Mouse (Mus musculus): ENCODE results near the gene Arfgap2. TPM values are rescaled to one million over a fixed set of nuclear protein-coding genes. Genes with fewer than 3 reads are reported as not detected.

The Arfgap2 gene
- polyA plus RNA-seq, 1 experiment from 2014 or later: 76.4 TPM

DNA sequence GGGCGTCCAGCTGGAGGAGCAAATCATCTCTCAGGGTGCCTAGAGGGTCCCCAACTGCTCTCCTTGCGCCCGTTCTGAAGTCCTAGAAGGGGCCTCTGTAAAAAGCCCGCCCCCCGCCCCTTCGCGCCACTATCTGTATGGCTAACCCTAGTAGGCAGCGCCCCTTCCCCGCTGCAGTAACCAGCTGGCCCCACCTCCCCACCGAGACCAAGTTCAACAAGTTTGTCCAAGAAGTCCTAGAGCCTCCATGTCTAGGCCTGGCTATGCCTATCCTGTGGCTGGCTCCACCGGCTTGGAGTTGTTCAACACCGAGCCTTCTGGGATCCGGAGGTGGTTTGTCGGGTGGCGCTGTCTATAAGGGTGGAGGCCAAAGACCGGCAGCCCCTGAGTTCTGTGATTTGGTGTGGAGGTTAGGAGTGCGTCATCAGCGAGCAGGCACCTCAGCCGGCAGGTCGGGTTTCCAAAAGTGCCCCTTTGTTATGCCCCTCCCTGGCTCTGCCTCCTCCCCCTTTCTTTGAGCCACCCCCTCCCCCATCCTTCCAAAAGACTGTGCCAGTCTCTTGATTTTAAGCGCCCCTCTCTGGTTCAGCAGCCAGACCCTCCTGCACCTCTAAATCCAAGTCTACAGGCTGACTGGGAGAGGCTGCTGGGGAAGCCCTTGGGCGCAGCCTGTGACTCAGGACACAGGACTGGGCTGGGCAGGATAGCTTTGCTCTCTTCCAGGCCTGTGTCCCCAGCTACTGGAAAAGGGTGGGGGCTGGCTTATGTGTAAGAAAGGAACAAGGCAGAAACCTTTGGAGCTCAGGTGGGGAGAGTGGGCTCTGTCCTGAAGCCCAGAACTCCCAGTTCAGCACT is 7.4 kb upstream of the Arfgap2 start:
- peaks cover 18% of the 10 kb centered on the region for H3K4me1 ChIP-seq (ENCODE audit: control insufficient read depth, insufficient read depth, low read length)
- peak overlapping the region; percentile 66 for H3K9ac ChIP-seq (ENCODE audit: low read length)
- H3K4me2 ChIP-seq (ENCODE audit: low read length): peak overlapping the region; percentile 97
- WGBS: 1% methylated on average over 22 of the region's 22 CpGs
- H3K27me3 ChIP-seq (replicated peaks; ENCODE audit: control insufficient read depth, insufficient read depth, low read length): 0 out of 2 replicates have a peak, but pooled peaks cover 16% of the 10 kb centered on the region
- peak overlapping the region; percentile 50 for H3K4me3 ChIP-seq (ENCODE audit: low read depth, low read length)
- ATAC-seq: peak; percentile 59
- H3K27ac ChIP-seq (ENCODE audit: low read depth, low read length): no peak overlapping the region; the same call in 1 of the 2 replicates
- peaks cover 5% of the 10 kb centered on the region; the same call in 1 of the 2 replicates for H3K36me3 ChIP-seq (ENCODE audit: control insufficient read depth, insufficient read depth, low read length)
- H3K9me3 ChIP-seq (replicated peaks; ENCODE audit: control insufficient read depth, low read length): no peaks in the 10 kb centered on the region
- DNase-seq (ENCODE audit: low spot score): peak; percentile 54

DNA sequence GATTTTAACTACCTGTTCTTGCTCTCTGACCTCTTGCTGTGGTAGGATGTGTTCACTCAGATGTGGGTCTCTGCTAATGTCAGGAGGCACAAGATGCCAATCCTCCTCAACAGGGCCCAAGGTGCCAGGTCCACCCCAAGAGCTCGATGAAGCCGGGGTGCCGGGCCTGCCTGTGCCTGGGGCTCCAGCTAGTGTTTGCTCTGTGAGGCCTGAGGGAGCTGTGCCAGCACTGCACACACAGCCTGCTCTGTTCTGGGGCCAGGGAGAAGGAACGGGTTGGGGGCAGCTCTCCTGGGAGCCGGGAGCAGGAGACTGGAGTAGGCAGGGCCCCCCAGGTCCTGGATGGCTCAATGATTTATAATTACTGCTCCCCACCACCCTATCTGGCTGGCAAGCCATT is 6.7 kb upstream of the Arfgap2 start:
- DNase-seq (ENCODE audit: low spot score): peak; percentile 46
- Histone ChIP-seq H3K36me3 (ENCODE audit: control insufficient read depth, insufficient read depth, low read length) (peaks cover 9% of the 10 kb centered on the region; the same call in 1 of the 2 replicates), H3K4me2 (ENCODE audit: low read length) (peak overlapping the region; percentile 97), H3K27ac (ENCODE audit: low read depth, low read length) (no peak overlapping the region), H3K4me3 (ENCODE audit: low read depth, low read length) (peak overlapping the region; percentile 50), H3K27me3 (replicated peaks; ENCODE audit: control insufficient read depth, insufficient read depth, low read length) (0 out of 2 replicates have a peak, but pooled peaks cover 13% of the 10 kb centered on the region), H3K9me3 (replicated peaks; ENCODE audit: control insufficient read depth, low read length) (no peaks in the 10 kb centered on the region), H3K9ac (ENCODE audit: low read length) (peak overlapping the region; percentile 66), H3K4me1 (ENCODE audit: control insufficient read depth, insufficient read depth, low read length) (peaks cover 18% of the 10 kb centered on the region)
- 51% methylated on average over 5 of the region's 5 CpGs for WGBS
- ATAC-seq: peak; percentile 22; the same call in 1 of the 2 replicates

DNA sequence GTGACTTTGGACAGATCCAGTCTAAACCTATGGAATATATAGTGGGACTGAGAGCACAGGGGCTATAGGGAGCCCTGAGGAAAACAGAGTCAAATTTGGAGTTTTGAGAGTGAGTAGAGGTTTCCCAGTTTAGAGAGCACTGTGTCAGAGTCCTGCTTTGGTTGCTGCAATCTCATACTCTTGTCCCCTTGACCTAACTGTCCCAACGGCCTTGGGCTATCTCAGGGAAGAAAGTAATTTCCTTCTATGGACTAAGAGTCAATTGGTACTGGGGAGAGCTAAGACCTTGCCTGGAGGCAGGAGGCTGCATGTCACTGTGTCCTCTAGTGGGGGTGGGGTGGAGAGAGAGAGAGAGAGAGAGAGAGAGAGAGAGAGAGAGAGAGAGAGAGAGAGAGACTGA is 5.9 kb upstream of the Arfgap2 start:
- H3K9me3 ChIP-seq (replicated peaks; ENCODE audit: control insufficient read depth, low read length): no peaks in the 10 kb centered on the region
- H3K36me3 ChIP-seq (ENCODE audit: control insufficient read depth, insufficient read depth, low read length): peaks cover 9% of the 10 kb centered on the region; the same call in 1 of the 2 replicates
- 0 out of 2 replicates have a peak, but pooled peaks cover 13% of the 10 kb centered on the region for H3K27me3 ChIP-seq (replicated peaks; ENCODE audit: control insufficient read depth, insufficient read depth, low read length)
- no peak for ATAC-seq
- DNase-seq (ENCODE audit: low spot score): no peak
- H3K27ac ChIP-seq (ENCODE audit: low read depth, low read length): no peak overlapping the region
- no peak overlapping the region for H3K4me3 ChIP-seq (ENCODE audit: low read depth, low read length)
- no peak overlapping the region for H3K4me2 ChIP-seq (ENCODE audit: low read length)
- H3K4me1 ChIP-seq (ENCODE audit: control insufficient read depth, insufficient read depth, low read length): peaks cover 18% of the 10 kb centered on the region
- H3K9ac ChIP-seq (ENCODE audit: low read length): no peak overlapping the region
- 75% methylated on average over 1 of the region's 1 CpGs for WGBS

DNA sequence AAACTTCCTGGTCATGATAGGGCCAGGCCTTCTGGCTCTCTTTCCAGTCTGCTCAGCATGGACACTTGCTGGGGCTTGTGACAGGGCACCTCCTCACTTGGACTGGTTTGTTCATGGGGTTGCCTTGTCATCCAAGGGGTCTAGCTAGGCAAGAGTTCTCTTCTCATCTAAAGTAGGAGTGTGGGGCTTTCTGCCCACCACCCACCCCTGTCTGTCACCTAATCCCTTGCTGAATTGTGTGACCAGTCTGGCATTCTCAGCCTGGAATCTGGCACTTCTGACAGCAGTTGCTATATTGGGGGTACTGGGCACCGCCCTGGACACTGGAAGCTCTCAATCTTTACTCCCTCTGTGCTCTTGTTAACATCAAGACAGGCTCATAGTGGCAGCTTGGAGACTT is 5.3 kb upstream of the Arfgap2 start:
- Histone ChIP-seq H3K9ac (ENCODE audit: low read length) (no peak overlapping the region), H3K4me2 (ENCODE audit: low read length) (no peak overlapping the region), H3K4me1 (ENCODE audit: control insufficient read depth, insufficient read depth, low read length) (peaks cover 18% of the 10 kb centered on the region), H3K9me3 (replicated peaks; ENCODE audit: control insufficient read depth, low read length) (no peaks in the 10 kb centered on the region), H3K36me3 (ENCODE audit: control insufficient read depth, insufficient read depth, low read length) (peaks cover 9% of the 10 kb centered on the region; the same call in 1 of the 2 replicates), H3K27me3 (replicated peaks; ENCODE audit: control insufficient read depth, insufficient read depth, low read length) (0 out of 2 replicates have a peak, but pooled peaks cover 12% of the 10 kb centered on the region), H3K4me3 (ENCODE audit: low read depth, low read length) (no peak overlapping the region), H3K27ac (ENCODE audit: low read depth, low read length) (no peak overlapping the region)
- DNase-seq (ENCODE audit: low spot score) (no peak), ATAC-seq (no peak)
- 85% methylated on average over 1 of the region's 1 CpGs for WGBS

DNA sequence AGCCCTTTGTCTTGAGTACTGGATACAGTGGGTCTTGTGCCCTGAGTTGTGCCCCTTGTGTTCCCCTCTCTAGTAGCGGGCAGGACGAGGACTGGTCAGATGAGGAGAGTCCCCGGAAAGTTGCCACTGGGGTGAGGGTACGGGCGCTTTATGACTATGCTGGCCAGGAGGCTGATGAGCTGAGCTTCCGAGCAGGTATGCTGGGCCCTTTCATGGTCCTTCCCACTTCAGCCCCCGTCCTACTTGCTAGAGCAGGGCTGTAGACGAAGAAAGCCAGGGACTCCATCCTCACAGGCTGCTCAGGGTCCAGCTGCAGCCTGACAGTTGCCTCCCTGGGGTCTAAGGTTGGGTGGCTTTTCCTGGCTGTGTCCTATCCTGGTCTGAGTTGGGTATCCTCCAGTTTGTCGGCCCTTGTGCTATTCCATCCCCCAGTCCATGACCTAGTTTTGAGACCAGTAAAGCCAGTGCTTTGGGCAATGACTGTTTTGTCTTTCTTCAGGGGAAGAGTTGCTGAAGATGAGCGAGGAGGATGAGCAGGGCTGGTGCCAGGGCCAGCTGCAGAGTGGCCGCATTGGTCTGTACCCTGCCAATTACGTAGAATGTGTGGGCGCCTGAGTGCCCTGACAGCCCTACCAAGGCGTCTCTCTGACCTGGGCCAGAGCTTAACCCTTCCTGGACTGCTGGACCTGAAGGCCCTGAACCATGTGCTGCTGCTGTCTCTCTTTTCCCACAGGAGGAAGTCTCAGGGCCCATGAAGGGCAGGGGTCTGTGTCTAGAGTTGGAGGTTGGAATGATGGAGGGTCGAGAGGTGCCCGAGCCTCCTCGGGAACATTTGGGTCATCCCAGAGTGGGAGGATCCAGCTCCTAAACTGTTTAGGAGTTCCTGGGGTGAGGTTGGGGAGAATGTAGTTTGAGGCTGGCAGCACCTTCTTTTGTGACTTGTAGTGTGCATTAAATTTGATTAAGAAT is 798 bp upstream of the Arfgap2 start:
- Histone ChIP-seq H3K27ac (ENCODE audit: low read depth, low read length) (peak overlapping the region; percentile 35), H3K9ac (ENCODE audit: low read length) (peak overlapping the region; percentile 52), H3K4me3 (ENCODE audit: low read depth, low read length) (peak overlapping the region; percentile 83), H3K36me3 (ENCODE audit: control insufficient read depth, insufficient read depth, low read length) (peaks cover 32% of the 10 kb centered on the region), H3K27me3 (replicated peaks; ENCODE audit: control insufficient read depth, insufficient read depth, low read length) (no peaks in the 10 kb centered on the region), H3K4me1 (ENCODE audit: control insufficient read depth, insufficient read depth, low read length) (peaks cover 5% of the 10 kb centered on the region; the same call in 1 of the 2 replicates), H3K9me3 (replicated peaks; ENCODE audit: control insufficient read depth, low read length) (no peaks in the 10 kb centered on the region), H3K4me2 (ENCODE audit: low read length) (peak overlapping the region; percentile 87)
- WGBS: 91% methylated on average over 17 of the region's 17 CpGs
- ATAC-seq (no peak; the same call in 1 of the 2 replicates), DNase-seq (ENCODE audit: low spot score) (no peak)

DNA sequence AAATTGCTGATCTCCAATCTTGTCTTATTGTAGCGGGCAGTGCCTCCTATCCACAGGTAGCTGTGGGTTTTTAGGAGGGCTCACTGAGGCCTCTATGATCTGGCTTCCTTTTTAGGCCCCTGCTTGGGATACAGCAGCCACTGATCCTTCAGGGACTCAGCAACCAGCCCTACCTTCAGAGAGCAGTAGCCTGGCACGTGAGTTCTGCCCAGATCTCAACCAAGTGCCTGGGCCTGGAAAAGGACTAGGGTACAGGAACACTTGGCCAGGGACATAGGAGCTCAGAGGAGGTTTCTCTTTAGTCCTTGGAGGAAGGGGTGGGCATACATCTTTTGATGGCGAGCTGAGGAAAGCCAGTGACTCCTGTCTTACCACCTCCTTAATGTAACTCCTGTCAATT is 3.3 kb downstream of the Arfgap2 start:
- Histone ChIP-seq H3K9me3 (replicated peaks; ENCODE audit: control insufficient read depth, low read length) (no peaks in the 10 kb centered on the region), H3K4me1 (ENCODE audit: control insufficient read depth, insufficient read depth, low read length) (peaks cover 5% of the 10 kb centered on the region; the same call in 1 of the 2 replicates), H3K4me2 (ENCODE audit: low read length) (no peak overlapping the region), H3K27ac (ENCODE audit: low read depth, low read length) (no peak overlapping the region), H3K36me3 (ENCODE audit: control insufficient read depth, insufficient read depth, low read length) (peaks cover 62% of the 10 kb centered on the region), H3K27me3 (replicated peaks; ENCODE audit: control insufficient read depth, insufficient read depth, low read length) (no peaks in the 10 kb centered on the region), H3K9ac (ENCODE audit: low read length) (no peak overlapping the region), H3K4me3 (ENCODE audit: low read depth, low read length) (no peak overlapping the region)
- ATAC-seq (no peak), DNase-seq (ENCODE audit: low spot score) (no peak)
- 86% methylated on average over 3 of the region's 3 CpGs for WGBS

DNA sequence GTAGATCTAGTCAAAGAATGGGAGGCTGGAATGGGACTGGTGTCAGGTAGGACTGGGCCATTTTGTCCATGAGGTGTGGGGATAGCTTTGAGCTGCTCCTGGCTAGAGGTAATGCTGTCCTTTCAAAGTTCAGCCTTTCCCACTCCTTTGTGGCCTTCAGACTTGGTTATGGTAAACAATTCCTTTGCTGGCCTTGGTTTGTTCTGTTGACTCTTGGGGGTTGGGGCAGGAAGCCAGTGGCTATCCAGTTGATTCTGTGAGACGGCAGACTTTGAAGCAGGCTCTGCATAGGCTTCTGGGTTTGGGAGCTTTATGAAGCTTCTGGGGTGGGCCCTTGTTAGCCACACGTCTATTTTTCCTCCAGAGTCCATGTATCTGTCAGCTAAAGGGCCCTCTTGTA is 3.9 kb downstream of the Arfgap2 start:
- no peak for DNase-seq (ENCODE audit: low spot score)
- no peaks in the 10 kb centered on the region for H3K9me3 ChIP-seq (replicated peaks; ENCODE audit: control insufficient read depth, low read length)
- H3K9ac ChIP-seq (ENCODE audit: low read length): no peak overlapping the region
- no peak overlapping the region for H3K4me3 ChIP-seq (ENCODE audit: low read depth, low read length)
- ATAC-seq: no peak
- no peak overlapping the region for H3K27ac ChIP-seq (ENCODE audit: low read depth, low read length)
- 83% methylated on average over 2 of the region's 2 CpGs for WGBS
- peaks cover 68% of the 10 kb centered on the region for H3K36me3 ChIP-seq (ENCODE audit: control insufficient read depth, insufficient read depth, low read length)
- no peaks in the 10 kb centered on the region for H3K27me3 ChIP-seq (replicated peaks; ENCODE audit: control insufficient read depth, insufficient read depth, low read length)
- peaks cover 5% of the 10 kb centered on the region; the same call in 1 of the 2 replicates for H3K4me1 ChIP-seq (ENCODE audit: control insufficient read depth, insufficient read depth, low read length)
- H3K4me2 ChIP-seq (ENCODE audit: low read length): no peak overlapping the region

DNA sequence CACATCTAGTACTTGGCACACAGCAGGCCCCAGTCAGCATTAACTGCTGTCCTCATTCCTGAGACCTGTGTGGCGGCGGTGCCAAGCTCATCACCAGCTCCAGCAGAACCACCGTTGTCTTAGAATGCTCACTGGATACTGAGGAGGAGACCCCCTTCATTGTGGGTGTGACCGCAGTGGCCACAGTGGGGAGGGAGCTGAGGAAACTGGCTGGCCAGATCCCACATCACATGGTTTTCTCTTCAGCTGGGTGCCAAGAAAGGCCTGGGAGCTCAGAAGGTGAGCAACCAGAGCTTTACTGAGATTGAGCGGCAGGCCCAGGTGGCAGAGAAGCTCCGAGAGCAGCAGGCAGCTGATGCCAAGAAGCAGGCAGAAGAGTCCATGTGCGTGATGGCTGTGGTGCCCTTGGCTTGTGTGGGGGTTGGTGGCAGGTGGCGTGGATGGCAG is 4.9 kb downstream of the Arfgap2 start:
- Histone ChIP-seq H3K9me3 (replicated peaks; ENCODE audit: control insufficient read depth, low read length) (no peaks in the 10 kb centered on the region), H3K27me3 (replicated peaks; ENCODE audit: control insufficient read depth, insufficient read depth, low read length) (no peaks in the 10 kb centered on the region), H3K9ac (ENCODE audit: low read length) (no peak overlapping the region), H3K27ac (ENCODE audit: low read depth, low read length) (no peak overlapping the region), H3K36me3 (ENCODE audit: control insufficient read depth, insufficient read depth, low read length) (peaks cover 78% of the 10 kb centered on the region), H3K4me3 (ENCODE audit: low read depth, low read length) (no peak overlapping the region), H3K4me2 (ENCODE audit: low read length) (no peak overlapping the region), H3K4me1 (ENCODE audit: control insufficient read depth, insufficient read depth, low read length) (peaks cover 5% of the 10 kb centered on the region; the same call in 1 of the 2 replicates)
- 92% methylated on average over 8 of the region's 8 CpGs for WGBS
- ATAC-seq (no peak), DNase-seq (ENCODE audit: low spot score) (no peak)
